Mouse (Mus musculus) hindbrain, postnatal 0 days (tissue): ENCODE measurements around the gene 4921504E06Rik. TPM values are rescaled to one million over a fixed set of nuclear protein-coding genes. Genes with fewer than 3 reads are reported as not detected.
A peak's percentile ranks its signal among the peaks of the same experiment; 100 is the strongest.

Source experiments
- ATAC-seq: fragments of 200-750 bp; cut with Nextera tagmentation; 2 replicates; pipeline ENCODE4 v1.8.0; 2017; ENCODE audit warnings: mild to moderate bottlenecking, moderate TSS enrichment, moderate library complexity
- DNase-seq: peaks from one replicate; pipeline ENCODE4 v3.0.0-alpha.2; 2015; ENCODE audit warnings: low spot score
- H3K27ac ChIP-seq: fragments of 300-500 bp; sonication (generic); 2 replicates; pipeline ENCODE4 v1.5.1; 2014; ENCODE audit warnings: mild to moderate bottlenecking
- H3K27me3 ChIP-seq: fragments of 300-500 bp; sonication (generic); 2 replicates; pipeline ENCODE4 v1.6.1; 2014; ENCODE audit warnings: low read length, mixed read lengths; ENCODE audit not compliant: insufficient read depth
- H3K36me3 ChIP-seq: fragments of 300-500 bp; sonication (generic); 2 replicates; pipeline ENCODE4 v1.6.1; 2014; ENCODE audit warnings: low read length, mixed read lengths; ENCODE audit not compliant: insufficient read depth
- H3K4me1 ChIP-seq: fragments of 300-500 bp; sonication (generic); 2 replicates; pipeline ENCODE4 v1.6.1; 2014; ENCODE audit warnings: antibody characterized with exemption, low read length, mixed read lengths; ENCODE audit not compliant: insufficient read depth
- H3K4me2 ChIP-seq: fragments of 300-500 bp; sonication (generic); 2 replicates; pipeline ENCODE4 v1.6.1; 2014; ENCODE audit warnings: low read depth, mild to moderate bottlenecking, low read length, moderate library complexity, mixed read lengths
- H3K4me3 ChIP-seq: fragments of 300-500 bp; sonication (generic); 2 replicates; pipeline ENCODE4 v1.5.1; 2014; ENCODE audit warnings: low read length
- H3K9ac ChIP-seq: fragments of 300-500 bp; sonication (generic); replicated peaks from 2 replicates; pipeline ENCODE4 v1.6.1; 2014; ENCODE audit warnings: mild to moderate bottlenecking, low read length, moderate library complexity, mixed read lengths
- H3K9me3 ChIP-seq: fragments of 300-500 bp; sonication (generic); 2 replicates; pipeline ENCODE4 v1.6.1; 2016; ENCODE audit warnings: low read length, mixed read lengths
- CTCF ChIP-seq: IDR thresholded peaks from 2 replicates; pipeline ENCODE4 v1.5.1; 2016; ENCODE audit warnings: antibody characterized with exemption, control low read depth, low read depth
- WGBS: fragments of 180-500 bp; shearing (Covaris S2); extraction: QIAGEN DNeasy Blood & Tissue Kit; methylation state at CpG from one replicate; pipeline ENCODE4 v1.1.7; 2014; 5-methylcytosine and 5-hydroxymethylcytosine counted together
- polyA plus RNA-seq: library from polyadenylated mRNA; unstranded; fragments of >200 nt; fragmentation: Nextera tagmentation; extraction: Ambion mirVana; gene quantifications from 2 replicates; pipeline ENCODE4 v1.2.1, GENCODE M21; 2015
- total RNA-seq: library from RNA; depleted of rRNA; stranded (reverse); fragments of >200 nt; gene quantifications from 2 replicates; pipeline ENCODE4 v1.2.3, GENCODE M21; 2014

Gene 4921504E06Rik
- total and polyA plus RNA-seq, 2 experiments from 2014 or later = 0.30 TPM; not detected in 1

GRCm38 (mm10) chr2:19429031-19429430 is 124.7 kb downstream of the 4921504E06Rik start:
- Histone ChIP-seq H3K4me3 (no peak overlapping the region), H3K27ac (no peak overlapping the region), H3K9ac (no peak overlapping the region), H3K36me3 (no peaks in the 10 kb centered on the region), H3K9me3 (no peaks in the 10 kb centered on the region), H3K27me3 (peaks cover 48% of the 10 kb centered on the region), H3K4me1 (no peaks in the 10 kb centered on the region), H3K4me2 (no peak overlapping the region)
- ATAC-seq (no peak), DNase-seq (no peak)
- WGBS = 6% methylated on average over 10 of the region's 10 CpGs
- no peak for TF ChIP-seq CTCF

GRCm38 (mm10) chr2:19423086-19423485 is 130.6 kb downstream of the 4921504E06Rik start:
- Histone ChIP-seq H3K27me3 (peaks cover 5% of the 10 kb centered on the region; the same call in 1 of the 2 replicates), H3K27ac (no peak overlapping the region), H3K9me3 (no peaks in the 10 kb centered on the region), H3K9ac (no peak overlapping the region), H3K36me3 (no peaks in the 10 kb centered on the region), H3K4me2 (no peak overlapping the region), H3K4me3 (no peak overlapping the region), H3K4me1 (no peaks in the 10 kb centered on the region)
- ATAC-seq (peak; percentile 30; the same call in 1 of the 2 replicates), DNase-seq (no peak)
- WGBS = 47% methylated on average over 6 of the region's 6 CpGs
- TF ChIP-seq CTCF = no peak

- TF ChIP-seq CTCF = no peak
- Histone ChIP-seq H3K27me3 (peaks cover 5% of the 10 kb centered on the region; the same call in 1 of the 2 replicates), H3K4me2 (no peak overlapping the region), H3K27ac (no peak overlapping the region), H3K4me3 (no peak overlapping the region), H3K4me1 (no peaks in the 10 kb centered on the region), H3K36me3 (no peaks in the 10 kb centered on the region), H3K9ac (no peak overlapping the region), H3K9me3 (no peaks in the 10 kb centered on the region)
- DNase-seq (no peak), ATAC-seq (no peak)
These were observed 131.5 kb downstream of the 4921504E06Rik start for GRCm38 (mm10) chr2:19422226-19422625.

GRCm38 (mm10) chr2:19419686-19420345 is 133.9 kb downstream of the 4921504E06Rik start:
- Histone ChIP-seq H3K27me3 (peaks cover 5% of the 10 kb centered on the region; the same call in 1 of the 2 replicates), H3K4me2 (no peak overlapping the region), H3K9ac (no peak overlapping the region), H3K9me3 (no peaks in the 10 kb centered on the region), H3K4me1 (no peaks in the 10 kb centered on the region), H3K4me3 (no peak overlapping the region), H3K36me3 (no peaks in the 10 kb centered on the region), H3K27ac (no peak overlapping the region)
- 76% methylated on average over 1 of the region's 1 CpGs for WGBS
- no peak for DNase-seq
- peak; percentile 48 for ATAC-seq
- TF ChIP-seq CTCF = no peak

- TF ChIP-seq CTCF = no peak
- 71% methylated on average over 6 of the region's 6 CpGs for WGBS
- Histone ChIP-seq H3K27ac (no peak overlapping the region), H3K36me3 (no peaks in the 10 kb centered on the region), H3K9me3 (no peaks in the 10 kb centered on the region), H3K4me3 (no peak overlapping the region), H3K4me2 (no peak overlapping the region), H3K27me3 (no peaks in the 10 kb centered on the region), H3K4me1 (no peaks in the 10 kb centered on the region), H3K9ac (no peak overlapping the region)
- DNase-seq (no peak), ATAC-seq (no peak)
These were observed 137.6 kb downstream of the 4921504E06Rik start for GRCm38 (mm10) chr2:19416066-19416465.

GRCm38 (mm10) chr2:19415063-19415521 is 138.6 kb downstream of the 4921504E06Rik start:
- ATAC-seq (peak; percentile 67), DNase-seq (peak; percentile 92)
- H3K9me3 ChIP-seq = no peaks in the 10 kb centered on the region
- H3K4me2 ChIP-seq = peak overlapping the region; percentile 67
- no peaks in the 10 kb centered on the region for H3K27me3 ChIP-seq
- H3K27ac ChIP-seq = no peak overlapping the region
- peak overlapping the region; percentile 32 for H3K4me3 ChIP-seq
- under 1% methylated on average over 6 of the region's 6 CpGs for WGBS
- peak overlapping the region; percentile 35 for H3K9ac ChIP-seq
- TF ChIP-seq CTCF = peak; percentile 76
- no peaks in the 10 kb centered on the region for H3K36me3 ChIP-seq
- H3K4me1 ChIP-seq = no peaks in the 10 kb centered on the region
